Mouse (Mus musculus): ENCODE data around the gene Prkca. TPM values are rescaled to one million over a fixed set of nuclear protein-coding genes. Genes with fewer than 3 reads are reported as not detected.

Gene Prkca
- total and polyA plus RNA-seq, 3 experiments, result 15.3 to 30.9 (median 19.9) TPM

- no peak for TF ChIP-seq ZC3H11A (IDR thresholded peaks at IDR 0.05; ENCODE audit: low read depth, low read length)
- TF ChIP-seq SIN3A (IDR thresholded peaks at IDR 0.05; ENCODE audit: low read length), result no peak
- TF ChIP-seq POLR2AphosphoS2 (IDR thresholded peaks at IDR 0.05; ENCODE audit: low read length), result no peak
- TF ChIP-seq ELF1 (IDR thresholded peaks at IDR 0.05; ENCODE audit: low read depth, low read length), result no peak
- no peak for TF ChIP-seq USF1 (IDR thresholded peaks at IDR 0.05; ENCODE audit: low read depth, low read length)
- TF ChIP-seq GATA1 (IDR thresholded peaks at IDR 0.05; ENCODE audit: low read depth, low read length), result no peak
- TF ChIP-seq UBTF (IDR thresholded peaks at IDR 0.05; ENCODE audit: borderline replicate concordance, insufficient read depth, low read depth, low read length), result no peak
- TF ChIP-seq TBP (IDR thresholded peaks at IDR 0.05; ENCODE audit: low read depth, low read length), result no peak
- TF ChIP-seq MAFK (IDR thresholded peaks at IDR 0.05; ENCODE audit: borderline replicate concordance, low read depth, low read length), result no peak
- TF ChIP-seq ETS1 (IDR thresholded peaks at IDR 0.05; ENCODE audit: low read depth, low read length), result no peak
- TF ChIP-seq BHLHE40 (IDR thresholded peaks at IDR 0.05; ENCODE audit: borderline replicate concordance, low read depth, low read length), result no peak
- no peak for TF ChIP-seq RAD21 (IDR thresholded peaks at IDR 0.05; ENCODE audit: low read depth, low read length)
- no peak for TF ChIP-seq MYB (IDR thresholded peaks at IDR 0.05; ENCODE audit: low read depth, low read length)
- no peak for TF ChIP-seq POLR2AphosphoS5 (IDR thresholded peaks at IDR 0.05; ENCODE audit: borderline replicate concordance, low read depth, low read length)
- no peak for TF ChIP-seq ZNF384 (IDR thresholded peaks at IDR 0.05; ENCODE audit: low read depth, low read length)
- TF ChIP-seq TCF12 (IDR thresholded peaks at IDR 0.05; ENCODE audit: low read depth, low read length), result no peak
- TF ChIP-seq RCOR1 (IDR thresholded peaks at IDR 0.05; ENCODE audit: low read depth, low read length), result no peak
- H3K79me2 ChIP-seq (ENCODE audit: control insufficient read depth, insufficient read depth, low read length, poor library complexity), result no peaks in the 10 kb centered on the region
- no peaks in the 10 kb centered on the region for H3K27me3 ChIP-seq (ENCODE audit: control insufficient read depth in 1 of 2, insufficient read depth in 2 of 2, low read length in 2 of 2)
- no peak overlapping the region for H3K4me3 ChIP-seq (ENCODE audit: control insufficient read depth in 1 of 2, insufficient read depth in 1 of 2, low read depth in 2 of 2, low read length in 2 of 2)
- no peaks in the 10 kb centered on the region for H3K36me3 ChIP-seq (ENCODE audit: control insufficient read depth in 1 of 2, insufficient read depth in 2 of 2, low read length in 2 of 2)
- H3K9me3 ChIP-seq (replicated peaks; ENCODE audit: insufficient read depth, low read length), result no peaks in the 10 kb centered on the region
- no peak for DNase-seq (ENCODE audit: low read depth, low spot score)
- H3K27ac ChIP-seq (ENCODE audit: control insufficient read depth, low read depth, low read length), result no peak overlapping the region
- no peak overlapping the region for H3K9ac ChIP-seq (ENCODE audit: control insufficient read depth, low read depth, low read length, poor library complexity, severe bottlenecking)
- no peaks in the 10 kb centered on the region for H3K4me1 ChIP-seq (ENCODE audit: control insufficient read depth in 1 of 2, insufficient read depth in 2 of 2, low read length in 2 of 2)
These were observed 34.6 kb upstream of the Prkca start for GRCm38 (mm10) chr11:108378363-108378751.

- Histone ChIP-seq H3K27me3 (ENCODE audit: control insufficient read depth in 1 of 2, insufficient read depth in 2 of 2, low read length in 2 of 2) (no peaks in the 10 kb centered on the region), H3K79me2 (ENCODE audit: control insufficient read depth, insufficient read depth, low read length, poor library complexity) (no peaks in the 10 kb centered on the region), H3K9ac (ENCODE audit: control insufficient read depth, low read depth, low read length, poor library complexity, severe bottlenecking) (no peak overlapping the region), H3K27ac (ENCODE audit: control insufficient read depth, low read depth, low read length) (no peak overlapping the region), H3K4me3 (ENCODE audit: control insufficient read depth in 1 of 2, insufficient read depth in 1 of 2, low read depth in 2 of 2, low read length in 2 of 2) (no peak overlapping the region), H3K9me3 (replicated peaks; ENCODE audit: insufficient read depth, low read length) (no peaks in the 10 kb centered on the region), H3K36me3 (ENCODE audit: control insufficient read depth in 1 of 2, insufficient read depth in 2 of 2, low read length in 2 of 2) (no peaks in the 10 kb centered on the region), H3K4me1 (ENCODE audit: control insufficient read depth in 1 of 2, insufficient read depth in 2 of 2, low read length in 2 of 2) (no peaks in the 10 kb centered on the region)
- peak; percentile 94 for DNase-seq (ENCODE audit: low read depth, low spot score)
- no peak for TF ChIP-seq HCFC1 (IDR thresholded peaks at IDR 0.05; ENCODE audit: low read depth, low read length)
- peak; percentile 38 for TF ChIP-seq GATA1 (IDR thresholded peaks at IDR 0.05; ENCODE audit: low read depth, low read length)
- TF ChIP-seq RCOR1 (IDR thresholded peaks at IDR 0.05; ENCODE audit: low read depth, low read length), result no peak
- peak in 2 of 3 experiments; percentile 95 to 99; a peak in 5 of 6 replicates for TF ChIP-seq CTCF (IDR thresholded peaks at IDR 0.05 in 2 of 3, conservative IDR thresholded peaks at IDR 0.05 in 1 of 3; ENCODE audit: control insufficient read depth in 1 of 3, insufficient read depth in 1 of 3, low read depth in 2 of 3, low read length in 3 of 3, poor library complexity in 1 of 3, severe bottlenecking in 1 of 3)
- no peak for TF ChIP-seq SIN3A (IDR thresholded peaks at IDR 0.05; ENCODE audit: low read length)
- TF ChIP-seq MYC (IDR thresholded peaks at IDR 0.05; ENCODE audit: low read depth, low read length), result no peak
- TF ChIP-seq ZC3H11A (IDR thresholded peaks at IDR 0.05; ENCODE audit: low read depth, low read length), result peak; percentile 100
- peak; percentile 100 for TF ChIP-seq SMC3 (IDR thresholded peaks at IDR 0.05; ENCODE audit: low read depth, low read length)
- no peak for TF ChIP-seq ZKSCAN1 (IDR thresholded peaks at IDR 0.05; ENCODE audit: low read depth, low read length)
These were observed 34.1 kb upstream of the Prkca start for GRCm38 (mm10) chr11:108377680-108378362.

All from MEL (cell line).